Mouse (Mus musculus) embryo, embryonic 11.5 days (tissue): ENCODE data around the gene Trim9.

ENCODE experiments used
- DNase-seq: peaks from one replicate; pipeline ENCODE4 v3.0.0-alpha.2; 2012; ENCODE audit warnings: low read depth, low spot score

Gene Trim9

GRCm38 (mm10) chr12:70214281-70214680, 133.1 kb downstream of the Trim9 start:
- DNase-seq = no peak

- no peak for DNase-seq
Observed at GRCm38 (mm10) chr12:70213601-70214000, 133.8 kb downstream of the Trim9 start.

GRCm38 (mm10) chr12:70212501-70212900, 134.9 kb downstream of the Trim9 start:
- DNase-seq = no peak

- DNase-seq = no peak
Observed at GRCm38 (mm10) chr12:70208214-70208613, 139.2 kb downstream of the Trim9 start.

GRCm38 (mm10) chr12:70204433-70204832, 143.0 kb downstream of the Trim9 start:
- DNase-seq = no peak

GRCm38 (mm10) chr12:70201926-70202529, 145.4 kb downstream of the Trim9 start:
- no peak for DNase-seq

- no peak for DNase-seq
Observed at GRCm38 (mm10) chr12:70196341-70196740, 151.1 kb downstream of the Trim9 start.

GRCm38 (mm10) chr12:70195426-70195825, 152.0 kb downstream of the Trim9 start:
- no peak for DNase-seq
